Mouse (Mus musculus): ENCODE results near the gene Idh3b. TPM values are rescaled to one million over a fixed set of nuclear protein-coding genes. Genes with fewer than 3 reads are reported as not detected.

The Idh3b gene
- 114 and 116 TPM in 2 replicates for polyA plus RNA-seq (2015; fragmentation: Nextera tagmentation; extraction: Ambion mirVana)

GRCm38 (mm10) chr2:130283854-130284654, at the start of gene Idh3b:
Gene Idh3b (minus strand): TSS chr2:130284547.
- Histone ChIP-seq H3K4me2 (ENCODE audit: low read depth, low read length) (peak within 1 kb of the TSS; percentile 85), H3K36me3 (replicated peaks; ENCODE audit: insufficient read depth, low read length) (peaks cover 25% of the 10 kb centered on the region), H3K4me3 (ENCODE audit: low read depth, low read length) (peak within 1 kb of the TSS; percentile 78), H3K27me3 (ENCODE audit: insufficient read depth, low read length) (no peaks in the 10 kb centered on the region), H3K9me3 (ENCODE audit: low read length) (no peaks in the 10 kb centered on the region), H3K27ac (ENCODE audit: low read depth) (peak within 1 kb of the TSS; percentile 77), H3K4me1 (ENCODE audit: insufficient read depth) (peaks cover 16% of the 10 kb centered on the region), H3K9ac (replicated peaks) (peak within 1 kb of the TSS; percentile 92)
- under 1% methylated on average over 47 of the region's 51 CpGs for WGBS (ENCODE audit: insufficient replicate concordance)
- DNase-seq (peak; percentile 91), ATAC-seq (peak; percentile 91)
- TF ChIP-seq EP300 (IDR thresholded peaks at IDR 0.05; ENCODE audit: low read depth), result peak; percentile 47; the same call in 1 of the 2 replicates
- no peak for TF ChIP-seq CTCF (IDR thresholded peaks at IDR 0.05; ENCODE audit: low read depth)

DNA sequence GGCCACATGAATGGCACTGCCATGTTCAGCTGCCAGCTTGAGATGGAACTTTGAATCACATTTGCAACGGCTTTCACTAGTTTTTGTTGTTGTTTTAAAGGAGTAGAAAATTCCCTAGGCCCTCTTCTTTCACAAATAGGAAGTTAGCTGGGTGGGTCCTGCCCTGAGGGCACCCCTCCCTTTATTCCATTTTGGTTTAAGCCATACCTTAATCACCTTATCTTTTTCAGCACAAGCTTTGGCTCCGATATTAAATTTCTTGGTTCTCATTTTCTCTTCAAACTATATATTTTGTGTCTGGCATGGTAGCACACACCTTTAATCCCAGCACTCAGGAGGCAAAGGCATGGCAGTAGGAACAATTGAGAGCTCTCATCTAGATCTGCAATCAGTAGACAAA, 45.2 kb upstream of the Idh3b start:
- Histone ChIP-seq H3K27me3 (ENCODE audit: insufficient read depth, low read length) (no peaks in the 10 kb centered on the region), H3K4me2 (ENCODE audit: low read depth, low read length) (no peak overlapping the region), H3K4me3 (ENCODE audit: low read depth, low read length) (no peak overlapping the region), H3K9ac (replicated peaks) (no peak overlapping the region), H3K9me3 (ENCODE audit: low read length) (no peaks in the 10 kb centered on the region), H3K36me3 (replicated peaks; ENCODE audit: insufficient read depth, low read length) (no peaks in the 10 kb centered on the region), H3K4me1 (ENCODE audit: insufficient read depth) (no peaks in the 10 kb centered on the region), H3K27ac (ENCODE audit: low read depth) (no peak overlapping the region)
- ATAC-seq (no peak), DNase-seq (no peak)
- TF ChIP-seq EP300 (IDR thresholded peaks at IDR 0.05; ENCODE audit: low read depth) (no peak), CTCF (IDR thresholded peaks at IDR 0.05; ENCODE audit: low read depth) (no peak)
- 85% methylated on average over 2 of the region's 2 CpGs for WGBS (ENCODE audit: insufficient replicate concordance)

DNA sequence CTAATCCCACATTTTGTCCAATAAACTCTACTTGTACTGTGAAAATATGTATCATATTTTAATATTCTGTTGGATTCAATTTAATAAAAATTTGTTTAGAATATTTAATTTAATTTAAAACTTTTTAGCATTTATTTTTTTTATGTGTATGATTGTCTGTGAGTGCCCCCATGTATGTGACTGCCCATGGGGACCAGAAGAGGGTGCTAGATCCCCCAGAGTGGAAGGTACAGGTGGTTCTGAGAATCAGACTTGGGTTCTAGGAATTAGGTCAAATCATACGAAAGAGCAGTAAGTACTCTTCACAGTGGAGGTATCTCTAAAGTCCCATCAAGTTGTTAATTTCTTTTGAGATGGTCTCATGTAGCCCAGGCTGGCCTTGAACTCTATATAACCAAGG, 42.7 kb upstream of the Idh3b start:
- H3K27me3 ChIP-seq (ENCODE audit: insufficient read depth, low read length), result no peaks in the 10 kb centered on the region
- H3K4me2 ChIP-seq (ENCODE audit: low read depth, low read length), result no peak overlapping the region
- no peaks in the 10 kb centered on the region for H3K4me1 ChIP-seq (ENCODE audit: insufficient read depth)
- DNase-seq (no peak), ATAC-seq (no peak)
- H3K9ac ChIP-seq (replicated peaks), result no peak overlapping the region
- H3K4me3 ChIP-seq (ENCODE audit: low read depth, low read length), result no peak overlapping the region
- H3K9me3 ChIP-seq (ENCODE audit: low read length), result no peaks in the 10 kb centered on the region
- 0 out of 2 replicates have a peak, but pooled peaks have one; percentile 6 for TF ChIP-seq CTCF (IDR thresholded peaks at IDR 0.05; ENCODE audit: low read depth)
- TF ChIP-seq EP300 (IDR thresholded peaks at IDR 0.05; ENCODE audit: low read depth), result no peak
- no peaks in the 10 kb centered on the region for H3K36me3 ChIP-seq (replicated peaks; ENCODE audit: insufficient read depth, low read length)
- no peak overlapping the region for H3K27ac ChIP-seq (ENCODE audit: low read depth)
- WGBS (ENCODE audit: insufficient replicate concordance), result 32% methylated on average over 1 of the region's 1 CpGs

DNA sequence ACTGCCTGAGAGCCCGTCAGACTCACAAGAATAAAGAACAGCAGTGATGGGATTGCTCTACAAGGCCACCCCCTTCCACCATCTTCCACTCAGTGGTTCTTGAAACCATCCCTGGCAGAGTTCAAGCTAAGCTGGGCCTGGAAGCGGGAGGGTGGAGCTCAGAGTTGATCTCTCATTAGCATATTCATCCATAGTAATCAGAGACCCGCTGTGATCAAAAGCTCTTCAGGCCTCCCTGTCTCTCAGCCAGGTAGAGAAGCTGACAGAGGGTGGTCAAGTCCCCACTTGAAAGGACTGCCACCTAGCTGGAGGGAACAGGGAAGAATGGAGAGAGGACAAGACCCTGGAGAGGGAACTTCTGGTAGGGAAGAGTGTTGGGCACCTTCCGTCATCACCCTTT, 18.7 kb upstream of the Idh3b start:
- ATAC-seq (no peak), DNase-seq (no peak)
- Histone ChIP-seq H3K27me3 (ENCODE audit: insufficient read depth, low read length) (peaks cover 10% of the 10 kb centered on the region), H3K9ac (replicated peaks) (no peak overlapping the region), H3K27ac (ENCODE audit: low read depth) (no peak overlapping the region), H3K4me1 (ENCODE audit: insufficient read depth) (no peaks in the 10 kb centered on the region), H3K4me2 (ENCODE audit: low read depth, low read length) (no peak overlapping the region), H3K4me3 (ENCODE audit: low read depth, low read length) (no peak overlapping the region), H3K9me3 (ENCODE audit: low read length) (no peaks in the 10 kb centered on the region), H3K36me3 (replicated peaks; ENCODE audit: insufficient read depth, low read length) (no peaks in the 10 kb centered on the region)
- TF ChIP-seq EP300 (IDR thresholded peaks at IDR 0.05; ENCODE audit: low read depth) (no peak), CTCF (IDR thresholded peaks at IDR 0.05; ENCODE audit: low read depth) (no peak)
- WGBS (ENCODE audit: insufficient replicate concordance), result 60% methylated on average over 4 of the region's 4 CpGs

DNA sequence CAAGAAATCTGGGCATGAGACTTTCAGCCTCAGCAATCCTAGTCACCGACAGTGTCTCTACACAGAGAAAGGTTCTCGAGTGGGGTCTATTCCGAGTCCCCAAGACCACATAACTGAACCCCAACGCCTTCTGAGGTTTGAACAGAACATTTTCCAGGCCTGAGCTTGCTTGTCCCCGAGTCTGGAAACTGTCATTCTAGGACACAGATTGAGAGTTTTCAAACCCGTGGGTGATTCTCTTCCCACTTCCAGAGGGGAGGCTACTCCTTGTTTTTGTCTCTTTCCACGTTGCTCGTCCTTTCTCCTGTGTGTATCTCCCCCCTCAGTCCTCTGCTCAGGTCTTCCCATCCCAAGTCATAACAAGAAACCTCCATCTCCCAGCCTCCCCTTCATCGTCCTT, 13.2 kb upstream of the Idh3b start:
- Histone ChIP-seq H3K36me3 (replicated peaks; ENCODE audit: insufficient read depth, low read length) (no peaks in the 10 kb centered on the region), H3K4me1 (ENCODE audit: insufficient read depth) (peaks cover 2% of the 10 kb centered on the region; the same call in 1 of the 2 replicates), H3K27ac (ENCODE audit: low read depth) (no peak overlapping the region), H3K9ac (replicated peaks) (no peak overlapping the region), H3K4me3 (ENCODE audit: low read depth, low read length) (no peak overlapping the region), H3K4me2 (ENCODE audit: low read depth, low read length) (no peak overlapping the region), H3K27me3 (ENCODE audit: insufficient read depth, low read length) (peaks cover 62% of the 10 kb centered on the region), H3K9me3 (ENCODE audit: low read length) (no peaks in the 10 kb centered on the region)
- TF ChIP-seq EP300 (IDR thresholded peaks at IDR 0.05; ENCODE audit: low read depth) (no peak), CTCF (IDR thresholded peaks at IDR 0.05; ENCODE audit: low read depth) (no peak)
- 65% methylated on average over 9 of the region's 9 CpGs for WGBS (ENCODE audit: insufficient replicate concordance)
- DNase-seq (no peak), ATAC-seq (no peak)

- Histone ChIP-seq H3K27me3 (ENCODE audit: insufficient read depth, low read length) (peaks cover 64% of the 10 kb centered on the region), H3K27ac (ENCODE audit: low read depth) (no peak overlapping the region), H3K4me3 (ENCODE audit: low read depth, low read length) (peak overlapping the region; percentile 56), H3K9ac (replicated peaks) (no peak overlapping the region), H3K36me3 (replicated peaks; ENCODE audit: insufficient read depth, low read length) (no peaks in the 10 kb centered on the region), H3K9me3 (ENCODE audit: low read length) (no peaks in the 10 kb centered on the region), H3K4me2 (ENCODE audit: low read depth, low read length) (peak overlapping the region; percentile 76; the same call in 1 of the 2 replicates), H3K4me1 (ENCODE audit: insufficient read depth) (peaks cover 2% of the 10 kb centered on the region; the same call in 1 of the 2 replicates)
- ATAC-seq (no peak), DNase-seq (no peak)
- TF ChIP-seq CTCF (IDR thresholded peaks at IDR 0.05; ENCODE audit: low read depth) (no peak), EP300 (IDR thresholded peaks at IDR 0.05; ENCODE audit: low read depth) (no peak)
- 6% methylated on average over 20 of the region's 20 CpGs for WGBS (ENCODE audit: insufficient replicate concordance)
Observed at GRCm38 (mm10) chr2:130296134-130296745, 11.9 kb upstream of the Idh3b start.

Data from liver, postnatal 0 days (tissue).